Mouse (Mus musculus) E14TG2a.4 (cell line): ENCODE measurements around the gene Hivep2.

ENCODE experiments used
- H3K27me3 ChIP-seq: 2 replicates; pipeline ENCODE4 v1.6.1; 2014; ENCODE audit warnings: low read length, control low read depth; ENCODE audit not compliant: insufficient read depth
- H3K36me3 ChIP-seq: 2 replicates; pipeline ENCODE4 v1.6.1; 2014; ENCODE audit warnings: low read length, control low read depth; ENCODE audit not compliant: insufficient read depth
- H3K4me1 ChIP-seq: replicated peaks from 2 replicates; pipeline ENCODE4 v1.6.1; 2014; ENCODE audit warnings: low read depth, low read length, control low read depth
- H3K4me3 ChIP-seq: replicated peaks from 2 replicates; pipeline ENCODE4 v1.5.1; 2014; ENCODE audit warnings: mild to moderate bottlenecking, low read length
- H3K9me3 ChIP-seq: 2 replicates; pipeline ENCODE4 v1.6.1; 2014; ENCODE audit warnings: low read length, control low read depth
- CTCF ChIP-seq: conservative IDR thresholded peaks from 2 replicates; pipeline ENCODE4 v1.5.1; 2014; ENCODE audit warnings: low read length
- NANOG ChIP-seq: IDR thresholded peaks from 2 replicates; pipeline ENCODE4 v1.6.1; 2014; ENCODE audit warnings: borderline replicate concordance, low read length, mixed read lengths
- POU5F1 ChIP-seq: IDR thresholded peaks from 2 replicates; pipeline ENCODE4 v1.6.1; 2014; ENCODE audit warnings: low read length, borderline replicate concordance

Hivep2 gene

DNA sequence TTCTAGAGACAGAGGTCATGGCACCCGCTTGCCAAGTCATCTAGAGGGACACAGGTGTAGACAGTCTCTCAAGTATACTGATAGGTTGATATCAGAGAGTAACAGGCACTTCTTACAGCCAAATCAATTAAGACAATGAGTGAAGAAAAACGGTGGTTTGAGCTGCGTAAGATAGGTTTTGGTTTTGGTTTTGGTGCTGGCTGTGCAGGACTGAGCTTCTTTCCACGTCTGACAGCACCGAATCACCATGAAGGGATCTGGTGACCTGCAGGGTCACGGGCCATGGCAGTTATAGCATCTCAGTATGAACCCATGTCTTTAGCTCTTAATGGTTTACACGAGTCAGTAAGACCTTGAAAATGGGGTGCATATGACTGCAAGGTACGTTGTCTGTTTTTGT is 84.7 kb downstream of the Hivep2 start:
- H3K4me3 ChIP-seq: no peak overlapping the region
- H3K27me3 ChIP-seq: no peaks in the 10 kb centered on the region
- no peaks in the 10 kb centered on the region for H3K9me3 ChIP-seq
- no peak for TF ChIP-seq POU5F1
- no peak for TF ChIP-seq CTCF
- TF ChIP-seq NANOG: no peak
- peaks cover 28% of the 10 kb centered on the region for H3K4me1 ChIP-seq
- H3K36me3 ChIP-seq: no peaks in the 10 kb centered on the region

DNA sequence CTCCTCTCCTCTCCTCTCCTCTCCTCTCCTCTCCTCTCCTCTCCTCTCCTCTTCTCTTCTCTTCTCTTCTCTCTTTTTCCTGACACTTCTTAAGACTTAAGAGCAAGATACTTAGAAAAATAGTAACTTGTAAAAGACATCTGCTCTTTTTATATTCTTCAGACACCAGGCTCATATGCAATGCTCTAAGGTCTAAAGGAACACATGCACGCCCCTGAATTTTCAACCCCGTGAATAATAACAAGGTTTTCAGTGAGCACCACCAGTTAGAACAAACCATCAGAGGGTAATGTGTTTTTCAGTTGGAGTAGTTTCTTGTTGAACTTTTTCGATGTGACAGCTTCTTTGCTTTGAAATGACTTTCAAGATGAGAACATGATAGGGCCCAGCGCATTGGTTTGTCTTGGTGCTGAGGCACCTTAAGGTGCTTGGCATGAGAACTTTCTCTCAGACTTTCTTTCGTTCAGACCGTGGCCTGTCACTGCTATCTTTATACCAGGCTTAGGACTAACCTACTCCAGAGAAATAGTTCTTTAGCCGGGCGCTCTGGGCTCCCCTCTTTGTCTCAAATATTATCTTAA is 86.3 kb downstream of the Hivep2 start:
- H3K4me1 ChIP-seq: peaks cover 33% of the 10 kb centered on the region
- no peaks in the 10 kb centered on the region for H3K36me3 ChIP-seq
- no peaks in the 10 kb centered on the region for H3K9me3 ChIP-seq
- no peak overlapping the region for H3K4me3 ChIP-seq
- TF ChIP-seq NANOG (no peak), POU5F1 (no peak), CTCF (no peak)
- no peaks in the 10 kb centered on the region for H3K27me3 ChIP-seq

- H3K4me1 ChIP-seq: peaks cover 34% of the 10 kb centered on the region
- TF ChIP-seq CTCF: no peak
- no peak for TF ChIP-seq POU5F1
- TF ChIP-seq NANOG: no peak
These were observed 89.0 kb downstream of the Hivep2 start for GRCm38 (mm10) chr10:14054860-14055259.

DNA sequence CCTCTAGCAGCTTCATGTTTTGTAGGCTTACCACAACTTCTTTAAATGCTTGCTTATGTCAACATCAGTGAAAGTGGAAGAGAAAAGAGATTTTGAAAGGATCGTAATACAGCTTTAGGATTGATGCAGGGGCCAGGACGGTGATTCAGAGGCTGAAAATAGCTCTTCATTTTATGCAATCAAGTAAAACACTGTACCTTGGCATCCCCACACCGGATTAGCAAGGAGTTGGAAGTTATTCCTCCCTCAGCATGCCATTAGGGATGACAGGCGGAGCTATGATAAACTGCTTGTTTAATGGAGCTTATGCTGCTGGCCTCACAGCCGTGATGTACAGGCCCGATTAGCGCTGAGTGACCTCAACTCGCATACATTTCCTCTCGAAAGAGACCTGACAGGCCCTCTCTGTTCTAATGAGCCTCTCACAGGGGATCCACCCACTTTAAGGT is 89.7 kb downstream of the Hivep2 start:
- no peaks in the 10 kb centered on the region for H3K36me3 ChIP-seq
- no peaks in the 10 kb centered on the region for H3K27me3 ChIP-seq
- no peak for TF ChIP-seq POU5F1
- no peak for TF ChIP-seq CTCF
- TF ChIP-seq NANOG: no peak
- no peaks in the 10 kb centered on the region for H3K9me3 ChIP-seq
- peaks cover 34% of the 10 kb centered on the region for H3K4me1 ChIP-seq
- no peak overlapping the region for H3K4me3 ChIP-seq

More at GRCm38 (mm10) chr10:14054860-14055259, 89.0 kb downstream of the Hivep2 start:
- no peaks in the 10 kb centered on the region for H3K9me3 ChIP-seq
- no peaks in the 10 kb centered on the region for H3K27me3 ChIP-seq
- H3K36me3 ChIP-seq: no peaks in the 10 kb centered on the region
- no peak overlapping the region for H3K4me3 ChIP-seq

GRCm38 (mm10) chr10:14056057-14056456 is 90.2 kb downstream of the Hivep2 start:
- Histone ChIP-seq H3K9me3 (no peaks in the 10 kb centered on the region), H3K4me1 (peaks cover 34% of the 10 kb centered on the region), H3K4me3 (no peak overlapping the region), H3K36me3 (no peaks in the 10 kb centered on the region), H3K27me3 (no peaks in the 10 kb centered on the region)
- TF ChIP-seq CTCF: no peak
- TF ChIP-seq POU5F1: no peak
- no peak for TF ChIP-seq NANOG

GRCm38 (mm10) chr10:14056584-14057451 is 90.9 kb downstream of the Hivep2 start:
- no peaks in the 10 kb centered on the region for H3K27me3 ChIP-seq
- TF ChIP-seq CTCF (no peak), NANOG (no peak), POU5F1 (no peak)
- H3K4me1 ChIP-seq: peaks cover 34% of the 10 kb centered on the region
- peak overlapping the region; percentile 23 for H3K4me3 ChIP-seq
- no peaks in the 10 kb centered on the region for H3K9me3 ChIP-seq
- H3K36me3 ChIP-seq: no peaks in the 10 kb centered on the region

GRCm38 (mm10) chr10:14057841-14058605 is 92.1 kb downstream of the Hivep2 start:
- H3K4me1 ChIP-seq: peaks cover 38% of the 10 kb centered on the region
- H3K4me3 ChIP-seq: no peak overlapping the region
- no peaks in the 10 kb centered on the region for H3K36me3 ChIP-seq
- TF ChIP-seq POU5F1 (no peak), NANOG (no peak), CTCF (no peak)
- H3K27me3 ChIP-seq: no peaks in the 10 kb centered on the region
- H3K9me3 ChIP-seq: no peaks in the 10 kb centered on the region

DNA sequence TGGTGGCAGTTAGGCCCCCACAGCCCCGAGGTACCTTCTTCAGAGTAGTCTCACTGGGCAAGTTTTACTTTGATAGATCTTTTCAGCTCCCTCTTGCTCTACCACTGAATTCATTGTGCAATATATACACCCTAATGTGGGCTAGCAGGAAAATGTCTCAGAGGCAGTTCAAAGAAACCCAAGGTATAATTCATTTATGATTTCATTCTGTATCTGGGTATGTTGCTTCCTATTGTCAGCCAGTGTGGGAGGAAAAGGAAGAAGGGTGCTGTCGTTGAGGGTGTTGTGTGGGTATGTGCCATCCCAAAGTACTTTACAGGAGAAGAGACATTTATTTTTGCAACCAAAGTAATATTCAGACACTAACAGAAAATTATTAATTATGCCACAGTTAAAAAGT is 92.9 kb downstream of the Hivep2 start:
- H3K4me3 ChIP-seq: no peak overlapping the region
- no peaks in the 10 kb centered on the region for H3K36me3 ChIP-seq
- TF ChIP-seq POU5F1 (no peak), CTCF (no peak), NANOG (no peak)
- H3K9me3 ChIP-seq: no peaks in the 10 kb centered on the region
- no peaks in the 10 kb centered on the region for H3K27me3 ChIP-seq
- H3K4me1 ChIP-seq: peaks cover 38% of the 10 kb centered on the region
